12 mouse cellular contexts compared by ENCODE assay signal in genomic region chr10:60028979-60029378, GRCm38 (mm10). TPM values are rescaled to one million over a fixed set of nuclear protein-coding genes. Genes with fewer than 3 reads are reported as not detected.
DNase-seq lines count a peak whose midpoint lies in the region; ATAC-seq lines count a peak whose summit lies in the region.
"Had no signal": no experiment of that assay in that cellular context is flagged by ENCODE, and none has a peak within 500 bp of the region (broad histone marks: within the 10 kb centered on the region; RNA-seq: fewer than 3 reads in every experiment).

No protein-coding gene starts in this region.

- H3K4me3 ChIP-seq in midbrain, embryonic 14.5 days (replicated peaks; ENCODE audit: low read depth, low read length): no peak overlapping the region
- H3K4me3 ChIP-seq in midbrain, embryonic 13.5 days (replicated peaks): no peak overlapping the region
- no peak overlapping the region for H3K4me3 ChIP-seq in forebrain, embryonic 14.5 days (ENCODE audit: low read depth, low read length)
- no peak overlapping the region for H3K4me3 ChIP-seq in kidney, embryonic 15.5 days (replicated peaks)
- H3K4me3 ChIP-seq: heart, adult 2 months had no signal

- WGBS in midbrain, embryonic 14.5 days: 63% methylated on average over 7 of the region's 7 CpGs
- 62% methylated on average over 7 of the region's 7 CpGs for WGBS in midbrain, embryonic 13.5 days
- WGBS in forebrain, embryonic 14.5 days: 22% methylated on average over 7 of the region's 7 CpGs
- WGBS in kidney, embryonic 15.5 days: 28% methylated on average over 7 of the region's 7 CpGs

- H3K27ac ChIP-seq in midbrain, embryonic 14.5 days (replicated peaks; ENCODE audit: low read depth, low read length): no peak overlapping the region
- no peak overlapping the region for H3K27ac ChIP-seq in midbrain, embryonic 13.5 days
- no peak overlapping the region for H3K27ac ChIP-seq in forebrain, embryonic 14.5 days (ENCODE audit: low read depth, low read length)
- peak overlapping the region; percentile 89 for H3K27ac ChIP-seq in kidney, embryonic 15.5 days
- H3K27ac ChIP-seq: heart, adult 2 months had no signal

- H3K4me1 ChIP-seq in midbrain, embryonic 14.5 days (ENCODE audit: control insufficient read depth, insufficient read depth, low read length): peaks cover 19% of the 10 kb centered on the region
- peaks cover 38% of the 10 kb centered on the region for H3K4me1 ChIP-seq in midbrain, embryonic 13.5 days (replicated peaks)
- peaks cover 19% of the 10 kb centered on the region for H3K4me1 ChIP-seq in forebrain, embryonic 14.5 days (ENCODE audit: control insufficient read depth, insufficient read depth, low read length)
- H3K4me1 ChIP-seq in kidney, embryonic 15.5 days: peaks cover 61% of the 10 kb centered on the region

- ATAC-seq in midbrain, embryonic 14.5 days (ENCODE audit: low FRiP score, low TSS enrichment): no peak
- no peak for ATAC-seq in midbrain, embryonic 13.5 days
- ATAC-seq in forebrain, embryonic 14.5 days: peak; percentile 54
- ATAC-seq in kidney, embryonic 15.5 days (replicated peaks; ENCODE audit: low FRiP score): peak; percentile 78

- no peaks in the 10 kb centered on the region for H3K27me3 ChIP-seq in midbrain, embryonic 14.5 days (ENCODE audit: control insufficient read depth, insufficient read depth, low read length)
- no peaks in the 10 kb centered on the region for H3K27me3 ChIP-seq in midbrain, embryonic 13.5 days
- H3K27me3 ChIP-seq in forebrain, embryonic 14.5 days (replicated peaks; ENCODE audit: control insufficient read depth, insufficient read depth, low read length): no peaks in the 10 kb centered on the region
- no peaks in the 10 kb centered on the region for H3K27me3 ChIP-seq in kidney, embryonic 15.5 days

- no peaks in the 10 kb centered on the region for H3K9me3 ChIP-seq in midbrain, embryonic 14.5 days (ENCODE audit: control insufficient read depth, low read length)
- no peaks in the 10 kb centered on the region for H3K9me3 ChIP-seq in midbrain, embryonic 13.5 days
- no peaks in the 10 kb centered on the region for H3K9me3 ChIP-seq in forebrain, embryonic 14.5 days (replicated peaks; ENCODE audit: control insufficient read depth, low read length)
- H3K9me3 ChIP-seq in kidney, embryonic 15.5 days (replicated peaks): no peaks in the 10 kb centered on the region

- DNase-seq in midbrain, embryonic 14.5 days: peak; percentile 27
- peak; percentile 80 for DNase-seq in forebrain, embryonic 14.5 days (ENCODE audit: low spot score)
- DNase-seq in ovary, postnatal 36 days (ENCODE audit: low spot score): peak; percentile 36
- DNase-seq in gastrocnemius, postnatal 4 days (ENCODE audit: low spot score in 2 of 2): no peak
- no peak for DNase-seq in heart, postnatal 10 days
- no peak for DNase-seq in right cerebral cortex, postnatal 36 days (ENCODE audit: low spot score in 2 of 2)
- DNase-seq: adrenal gland, adult 8-10 months; embryo, embryonic 11 days; heart, adult 2 months; lung, adult 2 months had no signal

- no peaks in the 10 kb centered on the region for H3K36me3 ChIP-seq in midbrain, embryonic 14.5 days (ENCODE audit: control insufficient read depth, insufficient read depth, low read length)
- no peaks in the 10 kb centered on the region for H3K36me3 ChIP-seq in midbrain, embryonic 13.5 days
- H3K36me3 ChIP-seq in forebrain, embryonic 14.5 days (ENCODE audit: control insufficient read depth, insufficient read depth, low read length): no peaks in the 10 kb centered on the region
- no peaks in the 10 kb centered on the region for H3K36me3 ChIP-seq in kidney, embryonic 15.5 days

- no peak overlapping the region for H3K9ac ChIP-seq in midbrain, embryonic 14.5 days (replicated peaks; ENCODE audit: low read length)
- H3K9ac ChIP-seq in midbrain, embryonic 13.5 days (replicated peaks): no peak overlapping the region
- no peak overlapping the region for H3K9ac ChIP-seq in forebrain, embryonic 14.5 days (ENCODE audit: low read length)
- no peak overlapping the region for H3K9ac ChIP-seq in kidney, embryonic 15.5 days

- no peak overlapping the region for H3K4me2 ChIP-seq in midbrain, embryonic 14.5 days (ENCODE audit: low read length)
- H3K4me2 ChIP-seq in midbrain, embryonic 13.5 days (replicated peaks): no peak overlapping the region
- no peak overlapping the region for H3K4me2 ChIP-seq in forebrain, embryonic 14.5 days (ENCODE audit: low read length)
- no peak overlapping the region for H3K4me2 ChIP-seq in kidney, embryonic 15.5 days

- intact Hi-C loops in heart, postnatal 10 days (cut with DNase I): no loop called here

RNA-seq across cellular contexts. Expression of gene Anapc16, which starts 26.0 kb away (rescaled TPM):
- 97.2 and 105 TPM in 2 replicates for polyA plus RNA-seq in midbrain, embryonic 14.5 days (2014; fragmentation: Nextera tagmentation; extraction: Ambion mirVana)
- polyA plus RNA-seq in midbrain, embryonic 13.5 days (2015; fragmentation: Nextera tagmentation; extraction: Ambion mirVana): 121 TPM in 2 replicates
- polyA plus RNA-seq in forebrain, embryonic 14.5 days (2014; fragmentation: Nextera tagmentation; extraction: Ambion mirVana): 96.5 and 99.7 TPM in 2 replicates
- 102 and 107 TPM in 2 replicates for polyA plus RNA-seq in kidney, embryonic 15.5 days (2015; fragmentation: Nextera tagmentation; extraction: Ambion mirVana)
- total RNA-seq in gastrocnemius, postnatal 4 days (2021): 10 to 100 TPM; 49.9 to 51.4 TPM
- 10 to 100 TPM; 73.8 to 83.7 TPM for total RNA-seq in heart, postnatal 10 days (2021)

RNA-seq across cellular contexts. Expression of gene Ascc1, which starts 26.4 kb away (rescaled TPM):
- polyA plus RNA-seq in midbrain, embryonic 14.5 days (2014; fragmentation: Nextera tagmentation; extraction: Ambion mirVana): 48.2 and 48.4 TPM in 2 replicates
- polyA plus RNA-seq in midbrain, embryonic 13.5 days (2015; fragmentation: Nextera tagmentation; extraction: Ambion mirVana): 49.5 and 50.6 TPM in 2 replicates
- polyA plus RNA-seq in forebrain, embryonic 14.5 days (2014; fragmentation: Nextera tagmentation; extraction: Ambion mirVana): 45.4 and 50.2 TPM in 2 replicates
- polyA plus RNA-seq in kidney, embryonic 15.5 days (2015; fragmentation: Nextera tagmentation; extraction: Ambion mirVana): 48.7 and 50.6 TPM in 2 replicates
- total RNA-seq in gastrocnemius, postnatal 4 days (2021): 10 to 100 TPM; 13.9 to 16.0 TPM
- total RNA-seq in heart, postnatal 10 days (2021): 10 to 100 TPM; 20.8 to 22.8 TPM

Comparison
In these comparisons a context has a peak if more than half of its experiments do, and no peak if none do; other contexts are left out.
1. ATAC-seq: peak in forebrain, embryonic 14.5 days (single experiment) and kidney, embryonic 15.5 days (single experiment); none in midbrain, embryonic 14.5 days (single experiment) and midbrain, embryonic 13.5 days (single experiment).
2. DNase-seq: peak in midbrain, embryonic 14.5 days (single experiment), forebrain, embryonic 14.5 days (single experiment) and ovary, postnatal 36 days (single experiment); none in gastrocnemius, postnatal 4 days (0 of 2), heart, postnatal 10 days (0 of 2) and right cerebral cortex, postnatal 36 days (0 of 2).